Mouse (Mus musculus) ES-E14 (cell line): ENCODE measurements around the gene Baz2a. TPM values are rescaled to one million over a fixed set of nuclear protein-coding genes. Genes with fewer than 3 reads are reported as not detected.
A peak's percentile ranks its signal among the peaks of the same experiment; 100 is the strongest.

Experiments
- DNase-seq: peaks from one replicate; pipeline ENCODE4 v3.0.0-alpha.2; 2013; ENCODE audit warnings: low read depth, low spot score
- H3K27ac ChIP-seq: 2 replicates; pipeline ENCODE4 v1.5.1; 2012; ENCODE audit warnings: low read depth, mild to moderate bottlenecking, low read length, moderate library complexity, mixed read lengths; ENCODE audit not compliant: poor library complexity, insufficient read depth, severe bottlenecking
- H3K36me3 ChIP-seq: 2 replicates; pipeline ENCODE4 v1.6.1; 2012; ENCODE audit warnings: mild to moderate bottlenecking, low read length, moderate library complexity, mixed read lengths; ENCODE audit not compliant: control insufficient read depth, poor library complexity, insufficient read depth, severe bottlenecking
- H3K4me1 ChIP-seq, 2 experiments: fragments of 150-350 bp in 1 of 2; sonication (generic) in 1 of 2; 2 replicates each; pipeline ENCODE4 v1.6.1; 2012; ENCODE audit warnings: low read length in 2 of 2, mild to moderate bottlenecking in 1 of 2, mixed read lengths in 1 of 2; ENCODE audit not compliant: control insufficient read depth in 2 of 2, insufficient read depth in 2 of 2, poor library complexity in 1 of 2
- H3K4me3 ChIP-seq, 2 experiments: fragments of 150-350 bp in 1 of 2; sonication (generic) in 1 of 2; 2 replicates each; pipeline ENCODE4 v1.5.1; 2012; ENCODE audit warnings: low read length in 2 of 2, low read depth in 1 of 2, mild to moderate bottlenecking in 1 of 2, mixed read lengths in 1 of 2; ENCODE audit not compliant: insufficient read depth in 1 of 2, poor library complexity in 1 of 2, severe bottlenecking in 1 of 2
- H3K9ac ChIP-seq: 2 replicates; pipeline ENCODE4 v1.6.1; 2012; ENCODE audit warnings: low read depth, mild to moderate bottlenecking, low read length, mixed read lengths; ENCODE audit not compliant: poor library complexity, insufficient read depth, severe bottlenecking
- H3K9me3 ChIP-seq: fragments of 150-350 bp; sonication (generic); 2 replicates; pipeline ENCODE4 v1.6.1; 2012; ENCODE audit warnings: low read depth, mild to moderate bottlenecking, low read length; ENCODE audit not compliant: control insufficient read depth, insufficient read depth
- CHD2 ChIP-seq: IDR thresholded peaks from 2 replicates; pipeline ENCODE4 v1.6.1; 2014; ENCODE audit warnings: mild to moderate bottlenecking, low read depth, low read length, inconsistent platforms
- HCFC1 ChIP-seq: IDR thresholded peaks from 2 replicates; pipeline ENCODE4 v1.6.1; 2012; ENCODE audit warnings: low read length, inconsistent platforms, borderline replicate concordance; ENCODE audit not compliant: insufficient read depth
- MAFK ChIP-seq: IDR thresholded peaks from 2 replicates; pipeline ENCODE4 v1.6.1; 2014; ENCODE audit warnings: mild to moderate bottlenecking, low read depth, low read length, inconsistent platforms; ENCODE audit not compliant: insufficient read depth
- ZC3H11A ChIP-seq: IDR thresholded peaks from 2 replicates; pipeline ENCODE4 v1.6.1; 2012; ENCODE audit warnings: low read depth, mild to moderate bottlenecking, inconsistent platforms, low read length, borderline replicate concordance
- ZNF384 ChIP-seq: IDR thresholded peaks from 2 replicates; pipeline ENCODE4 v1.6.1; 2012; ENCODE audit warnings: low read depth, low read length, inconsistent platforms
- in situ Hi-C, 2 experiments: fragments of 600-800 bp; cut with MboI; formaldehyde crosslinking; loops; one replicate each; pipeline ENCODE4 v1.15.1; 2025; ENCODE audit warnings: low sequenced_read_pairs in 2 of 2, inconsistent platforms in 1 of 2; ENCODE audit not compliant: unreplicated experiment in 2 of 2
- total RNA-seq: library from RNA; depleted of rRNA; stranded (reverse); fragments of 300-350 nt; gene quantifications from 2 replicates; pipeline ENCODE4 v1.2.3, GENCODE M21; 2012

Baz2a gene
- total RNA-seq, 1 experiment: 42.8 TPM

DNA sequence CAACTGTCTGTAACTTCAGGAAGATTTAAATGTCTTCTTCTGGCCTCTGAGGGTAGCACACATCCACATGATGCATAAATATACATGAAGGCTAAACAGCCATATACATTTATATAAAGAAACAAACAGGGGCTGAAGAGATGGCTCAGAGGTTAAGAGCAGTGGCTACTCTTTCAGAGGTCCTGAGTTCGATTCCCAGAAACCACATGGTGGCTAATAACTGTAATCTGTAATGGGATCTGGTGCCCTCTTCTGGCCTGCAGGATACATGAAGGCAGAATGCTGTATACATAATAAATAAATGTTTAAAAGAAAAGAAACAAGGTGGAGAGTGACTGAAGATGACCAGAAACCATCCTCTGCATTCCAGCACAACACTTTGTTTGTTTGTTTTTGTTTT, 10.9 kb upstream of the Baz2a start:
- H3K4me3 ChIP-seq: no peak overlapping the region
- in situ Hi-C loops: no loop called here

DNA sequence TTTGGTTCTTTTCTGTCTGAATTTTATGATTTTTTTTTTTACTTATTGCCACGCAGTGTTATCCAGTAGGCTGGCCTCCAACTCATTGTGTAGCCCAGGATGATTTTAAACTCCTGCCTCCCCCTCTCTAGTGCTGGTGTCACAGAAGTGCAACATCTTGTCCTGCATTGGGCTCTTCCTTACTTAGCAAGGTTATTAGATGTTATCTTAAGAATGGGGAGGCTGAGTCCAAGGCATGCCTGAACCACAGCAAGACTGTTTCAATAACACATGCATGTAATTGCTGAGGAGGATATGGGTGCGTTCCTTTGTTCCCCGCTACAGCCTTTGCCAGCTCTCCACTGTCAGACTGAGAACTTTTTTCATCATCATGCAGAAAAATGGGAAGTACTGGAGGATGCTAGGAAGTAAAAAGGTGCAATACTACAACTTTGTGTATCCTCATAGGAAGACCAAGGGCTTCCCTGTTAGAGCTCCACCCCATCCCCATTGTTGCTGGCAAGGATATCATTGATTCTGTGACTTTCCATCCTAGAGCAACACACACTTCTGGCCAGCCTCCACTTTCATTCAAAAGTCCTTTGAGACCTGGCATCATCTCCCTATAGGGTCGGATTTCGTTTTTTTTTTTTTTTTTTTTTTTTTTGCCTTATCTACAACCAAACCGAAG, 9.4 kb upstream of the Baz2a start:
- TF ChIP-seq ZNF384: peak; percentile 86; the same call in 1 of the 2 replicates
- no peak for TF ChIP-seq HCFC1
- Histone ChIP-seq H3K4me1 (peaks cover 2 to 3% of the 10 kb centered on the region in 2 experiments; a peak in 3 of 4 replicates), H3K4me3 (peak overlapping the region; percentile 76 to 80; a peak in 3 of 4 replicates), H3K27ac (no peak overlapping the region), H3K36me3 (peaks cover 32% of the 10 kb centered on the region), H3K9me3 (no peaks in the 10 kb centered on the region), H3K9ac (peak overlapping the region; percentile 87; the same call in 1 of the 2 replicates)
- no peak for DNase-seq
- in situ Hi-C loops: no loop called here

More for the DNA sequence above, 10.9 kb upstream of the Baz2a start:
- no peak for DNase-seq
- TF ChIP-seq CHD2 (no peak), ZNF384 (no peak), ZC3H11A (no peak), MAFK (no peak), HCFC1 (no peak)
- Histone ChIP-seq H3K4me1 (peaks cover 2% of the 10 kb centered on the region in 2 experiments; a peak in 3 of 4 replicates), H3K27ac (no peak overlapping the region), H3K9me3 (no peaks in the 10 kb centered on the region), H3K9ac (no peak overlapping the region), H3K36me3 (peaks cover 21% of the 10 kb centered on the region)

DNA sequence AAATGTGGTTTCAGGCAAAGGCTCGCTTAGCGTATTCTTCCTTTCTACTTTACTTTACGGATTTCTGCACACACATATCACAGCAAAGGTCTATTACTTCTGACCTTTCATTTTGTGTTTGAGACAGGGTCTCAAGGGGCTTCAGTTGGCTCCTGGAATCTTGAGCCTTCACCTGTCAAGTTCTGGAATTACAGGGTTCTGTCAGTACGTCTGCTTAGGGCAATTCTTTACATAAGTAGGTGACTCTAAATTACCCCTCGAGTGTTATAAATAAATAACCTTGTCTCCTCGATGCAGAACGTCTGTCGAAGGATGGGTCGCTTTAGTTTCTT, 8.9 kb upstream of the Baz2a start:
- no peak for DNase-seq
- Histone ChIP-seq H3K4me3 (peak overlapping the region; percentile 76 to 80), H3K9ac (peak overlapping the region; percentile 87), H3K36me3 (peaks cover 31% of the 10 kb centered on the region), H3K4me1 (peaks cover 2 to 3% of the 10 kb centered on the region in 2 experiments; a peak in 3 of 4 replicates), H3K27ac (no peak overlapping the region; the same call in 1 of the 2 replicates), H3K9me3 (no peaks in the 10 kb centered on the region)
- TF ChIP-seq HCFC1 (no peak), ZC3H11A (no peak), ZNF384 (no peak; the same call in 1 of the 2 replicates), MAFK (no peak), CHD2 (no peak)
- in situ Hi-C loops: no loop called here

GRCm38 (mm10) chr10:128082880-128083421, 8.4 kb upstream of the Baz2a start, which contains the start of gene Atp5b:
Atp5b (plus strand) TSS chr10:128083273.
- Histone ChIP-seq H3K4me3 (peak within 1 kb of the TSS; percentile 95 to 96), H3K36me3 (peaks cover 31% of the 10 kb centered on the region), H3K27ac (peak within 1 kb of the TSS; percentile 82), H3K4me1 (peaks cover 2 to 3% of the 10 kb centered on the region in 2 experiments; a peak in 3 of 4 replicates), H3K9me3 (no peaks in the 10 kb centered on the region), H3K9ac (peak within 1 kb of the TSS; percentile 99)
- in situ Hi-C loops: no loop called here
- peak; percentile 100 for DNase-seq
- TF ChIP-seq CHD2 (peak; percentile 100), ZNF384 (no peak), ZC3H11A (no peak)
